Mouse (Mus musculus) lung, adult 18-20 months (tissue): Measurements from ENCODE around the gene Tagln2.

ENCODE experiments used
- DNase-seq, 2 experiments: peaks; one replicate each; pipeline ENCODE4 v3.0.0; 2022; ENCODE audit warnings: mixed read lengths in 2 of 2

The Tagln2 gene

DNA sequence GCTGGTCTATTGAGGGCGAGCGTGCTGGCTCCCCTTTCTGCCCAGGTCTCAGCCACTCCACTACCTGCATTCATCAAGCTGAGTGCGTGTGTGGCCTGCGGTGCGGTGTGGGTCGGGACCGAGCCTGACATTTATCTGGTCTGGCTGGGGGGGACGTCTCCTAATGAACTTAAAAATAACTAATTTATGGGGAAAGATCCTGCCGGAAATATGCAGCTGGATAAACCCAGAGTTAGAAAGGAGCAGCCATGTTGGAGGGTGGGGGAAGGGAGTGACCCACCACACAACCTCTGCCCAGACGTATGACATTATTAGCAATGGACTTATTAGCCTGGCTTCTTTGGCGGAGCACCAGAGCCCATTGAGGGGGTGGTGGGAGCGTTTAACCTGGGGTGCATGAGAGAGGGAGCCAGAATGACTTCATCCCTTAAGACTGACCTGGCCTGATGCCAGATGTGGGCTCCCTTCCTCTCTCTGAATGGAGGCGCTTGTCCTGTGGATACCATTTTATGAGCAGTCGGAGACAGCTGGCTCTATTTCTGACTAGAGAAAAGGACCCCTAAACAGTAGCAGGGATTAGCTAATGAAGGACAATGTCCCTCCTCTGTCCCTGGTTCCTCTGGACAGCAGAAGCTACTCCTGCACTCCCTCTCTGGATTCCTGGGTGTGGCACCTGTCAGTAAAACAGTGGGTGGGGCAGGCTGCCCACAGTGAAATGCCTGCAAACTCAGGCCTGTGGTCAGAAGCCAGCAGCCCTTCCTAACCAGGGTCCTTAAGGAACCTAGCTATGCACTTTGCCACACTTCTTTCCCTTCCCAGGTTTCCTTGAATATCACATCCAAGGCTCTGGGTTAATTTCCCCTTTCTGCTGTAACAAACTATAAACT is 3.5 kb downstream of the Tagln2 start:
- peak; percentile 71 to 78 for DNase-seq

DNA sequence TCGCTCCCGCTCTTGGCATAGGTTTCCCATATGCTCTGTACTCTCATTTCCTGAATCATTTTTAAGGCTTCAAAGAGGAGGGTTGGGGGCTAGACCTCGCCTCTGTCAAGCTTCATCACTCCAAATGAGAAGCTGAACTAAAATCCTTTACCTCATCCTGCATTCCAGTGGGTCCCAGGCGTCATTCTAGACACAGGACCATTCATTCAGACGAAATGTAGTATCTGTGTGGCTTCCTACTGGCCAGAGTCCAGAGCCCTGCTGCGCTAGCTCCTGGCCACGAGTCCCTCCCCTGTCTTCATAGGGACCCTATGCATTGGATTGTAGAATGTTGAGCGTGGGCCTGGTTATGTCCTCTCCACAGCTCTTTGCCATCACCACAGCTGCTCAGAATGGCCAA is 4.9 kb downstream of the Tagln2 start:
- DNase-seq, result no peak

DNA sequence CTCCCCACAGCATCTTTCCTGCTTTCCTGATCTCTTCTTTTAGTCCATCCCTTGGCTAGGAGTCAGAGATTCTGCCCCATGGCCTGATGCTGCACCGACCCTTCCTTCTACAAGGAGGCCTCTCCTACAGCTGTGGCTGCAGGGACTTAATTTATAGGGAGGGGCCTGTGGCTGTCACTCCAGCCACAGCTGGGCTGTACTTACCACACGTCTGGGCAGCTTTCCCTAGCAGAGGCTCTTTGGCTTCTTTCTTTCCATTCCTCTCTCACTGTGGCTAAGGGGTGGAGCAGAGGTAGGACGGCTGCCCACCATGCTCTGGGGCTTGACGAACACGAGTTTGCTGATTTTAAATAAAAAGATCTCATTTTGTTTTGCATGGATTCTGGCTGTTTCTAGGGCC is 7.2 kb downstream of the Tagln2 start:
- peak in 1 of 2 experiments; percentile 40 for DNase-seq

DNA sequence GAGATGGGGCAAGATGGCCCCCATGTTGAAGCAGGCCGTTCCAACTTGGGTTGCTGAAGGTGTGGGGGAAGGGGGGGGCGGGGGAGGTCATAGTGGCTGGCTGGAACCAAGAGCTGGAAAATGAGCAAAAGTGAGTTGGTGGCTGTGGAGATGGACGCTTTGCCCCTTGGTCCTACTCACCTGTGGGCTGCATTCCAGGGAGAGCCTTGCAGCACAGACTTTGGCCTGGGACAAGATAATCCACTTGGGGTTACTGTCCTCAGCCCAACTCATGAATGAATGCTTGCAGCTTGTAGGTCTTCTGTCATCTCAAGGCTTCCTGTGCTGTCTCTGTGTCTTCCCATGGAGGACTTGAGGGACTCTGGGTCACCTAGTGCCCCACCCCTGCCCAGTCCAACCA is 7.9 kb downstream of the Tagln2 start:
- no peak for DNase-seq

DNA sequence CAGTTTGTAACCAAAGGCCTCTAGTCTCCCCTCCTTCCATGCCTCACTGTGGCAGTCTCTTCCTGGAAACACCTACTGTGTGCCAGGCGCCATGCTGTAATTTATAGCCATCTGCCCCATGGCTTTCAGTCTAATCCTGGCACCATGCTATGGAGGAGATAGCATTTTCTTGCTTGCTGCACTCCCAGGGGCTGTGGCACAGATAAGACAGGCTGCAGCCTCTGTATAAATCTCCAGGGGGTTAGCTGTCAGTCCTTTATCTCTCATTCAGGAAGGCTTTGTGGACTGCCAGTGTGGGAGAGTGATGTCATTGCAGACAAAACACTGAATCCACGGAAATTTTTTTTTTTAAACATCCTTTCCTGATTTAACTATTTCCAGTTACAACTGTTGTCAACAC is 8.3 kb downstream of the Tagln2 start:
- no peak for DNase-seq

DNA sequence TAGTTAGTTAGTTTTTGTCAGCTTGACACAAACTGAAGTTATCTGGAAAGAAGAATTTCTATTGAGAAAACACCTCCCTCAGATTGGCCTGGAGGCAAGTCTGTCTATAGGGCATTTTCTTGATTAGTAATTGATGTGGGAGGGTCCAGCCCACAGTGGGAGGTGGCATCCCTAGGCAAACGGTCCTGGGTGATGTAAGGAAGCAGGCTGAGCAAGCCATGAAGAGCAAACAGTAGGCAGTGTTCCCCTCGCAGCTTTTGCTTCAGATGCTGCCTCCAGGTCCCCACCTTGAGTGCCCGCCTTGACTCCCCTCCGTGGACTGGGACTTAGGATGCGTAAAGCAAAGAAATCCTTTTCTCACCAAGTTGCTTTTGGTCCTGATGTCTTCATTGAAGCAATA is 9.4 kb downstream of the Tagln2 start:
- DNase-seq, result no peak

DNA sequence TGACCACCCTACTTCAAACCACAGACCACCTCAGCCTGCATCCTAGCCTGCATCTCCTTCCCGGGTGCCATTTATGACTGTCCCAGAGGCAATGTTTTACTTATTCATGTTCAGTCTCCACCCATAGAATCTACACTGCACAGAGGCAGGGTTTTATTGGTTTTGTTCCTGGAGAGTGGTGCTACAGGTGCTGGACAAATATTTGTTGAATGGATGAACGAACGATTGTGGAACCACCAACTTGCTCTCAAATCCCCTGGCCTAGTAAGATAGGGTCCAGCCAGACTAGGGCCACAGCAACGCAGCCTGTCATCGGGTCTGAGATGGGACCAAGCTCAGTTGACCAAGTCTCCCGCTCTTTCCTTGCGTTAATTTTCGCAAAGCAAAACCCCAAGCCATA is 10.1 kb downstream of the Tagln2 start:
- peak in 1 of 2 experiments; percentile 69 for DNase-seq

DNA sequence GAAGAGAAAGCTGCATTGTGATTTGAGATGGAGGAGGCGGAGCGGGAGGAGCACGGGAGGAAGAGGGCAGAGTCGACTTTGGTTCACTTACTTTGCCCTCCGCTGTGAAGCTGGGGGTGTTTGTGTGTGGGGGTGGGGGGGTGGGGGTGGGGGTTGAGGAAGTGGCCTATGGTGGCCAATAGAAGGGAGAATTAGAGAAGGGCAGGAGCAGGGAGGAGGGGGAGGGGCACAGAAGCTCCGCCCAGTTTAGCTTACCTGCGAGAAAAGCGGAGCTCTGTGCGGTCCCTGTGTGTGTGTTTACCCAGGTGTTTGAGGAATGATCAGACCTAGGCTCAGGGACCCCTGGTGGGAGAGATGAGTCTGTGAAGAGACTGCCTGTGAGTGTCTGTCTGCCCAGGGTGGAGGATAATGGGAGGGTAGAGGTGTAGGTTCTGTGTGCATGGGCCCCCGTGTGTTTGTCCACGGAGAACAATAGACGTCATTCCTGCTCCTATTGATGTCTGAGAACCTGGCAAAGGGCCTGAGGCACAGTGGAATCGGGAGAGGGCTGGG is 10.7 kb downstream of the Tagln2 start:
- peak; percentile 73 to 78 for DNase-seq

DNA sequence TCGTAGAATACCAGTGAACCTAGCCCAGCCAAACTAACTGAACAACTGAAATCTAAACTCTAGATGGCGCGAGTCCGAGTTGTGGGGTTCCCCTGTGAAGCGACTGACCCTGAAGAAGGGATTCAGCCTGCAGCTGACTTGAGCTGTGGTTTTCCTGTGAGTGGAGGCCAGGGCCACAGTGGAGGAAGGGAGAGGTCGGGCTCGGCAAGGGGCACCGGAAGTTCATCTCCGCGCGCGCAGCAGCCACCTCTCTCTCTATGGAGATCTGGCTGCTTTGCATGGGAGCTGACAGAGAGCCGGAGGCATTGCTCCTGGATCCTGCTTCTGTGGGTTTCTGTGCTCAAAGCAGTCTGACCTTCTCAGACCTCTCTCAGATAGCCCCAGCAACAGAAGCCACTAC is 13.1 kb downstream of the Tagln2 start:
- DNase-seq, result peak; percentile 85 to 86

DNA sequence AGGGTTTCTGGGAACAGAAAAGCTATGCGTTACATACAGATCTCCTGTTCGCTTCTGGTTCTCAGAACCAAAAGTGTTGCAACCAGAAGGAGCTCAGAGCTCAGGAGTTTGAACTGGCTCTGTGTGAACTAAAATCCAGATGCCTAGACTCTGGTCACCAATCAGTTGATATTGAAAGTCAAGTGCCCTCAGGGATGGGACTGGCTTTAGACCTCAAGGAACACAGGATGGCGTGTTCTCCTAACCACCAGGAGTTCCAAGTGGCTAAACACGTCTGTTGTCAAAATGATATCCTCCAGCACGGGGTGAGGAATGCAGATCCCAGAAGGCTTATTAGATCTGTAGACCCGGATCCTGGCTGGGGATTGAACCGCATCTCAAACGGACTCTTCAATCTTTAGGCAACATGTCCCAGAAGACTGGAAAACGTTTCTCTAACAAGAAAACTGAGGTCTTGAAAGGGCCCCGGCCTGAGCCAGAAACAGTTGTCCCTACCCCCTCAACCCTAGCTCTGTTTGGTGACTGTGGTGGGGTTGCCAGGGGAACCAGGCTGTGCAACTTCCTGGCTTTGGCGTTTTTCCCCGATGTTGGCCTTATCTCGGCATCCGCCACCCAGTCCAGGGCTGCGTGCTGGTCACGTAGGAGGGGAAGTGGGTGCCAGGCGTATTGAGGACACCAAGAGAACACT is 13.8 kb downstream of the Tagln2 start:
- DNase-seq, result peak; percentile 90 to 93

DNA sequence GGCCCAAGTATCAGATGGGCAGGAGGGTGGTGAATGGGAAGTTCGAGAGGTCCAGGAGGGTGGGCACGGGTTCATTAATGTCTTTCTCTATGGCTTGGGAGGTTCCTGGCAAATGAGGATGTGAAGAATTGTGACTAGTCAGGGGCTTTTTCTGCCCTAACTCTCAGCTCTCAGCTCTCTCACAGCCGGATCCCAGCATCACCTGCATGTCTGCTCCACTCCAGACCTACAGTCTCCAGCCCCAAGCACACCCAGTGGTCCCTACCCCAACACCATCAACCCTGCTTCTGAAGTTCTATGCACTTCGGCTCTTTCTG is 14.3 kb downstream of the Tagln2 start:
- no peak for DNase-seq

DNA sequence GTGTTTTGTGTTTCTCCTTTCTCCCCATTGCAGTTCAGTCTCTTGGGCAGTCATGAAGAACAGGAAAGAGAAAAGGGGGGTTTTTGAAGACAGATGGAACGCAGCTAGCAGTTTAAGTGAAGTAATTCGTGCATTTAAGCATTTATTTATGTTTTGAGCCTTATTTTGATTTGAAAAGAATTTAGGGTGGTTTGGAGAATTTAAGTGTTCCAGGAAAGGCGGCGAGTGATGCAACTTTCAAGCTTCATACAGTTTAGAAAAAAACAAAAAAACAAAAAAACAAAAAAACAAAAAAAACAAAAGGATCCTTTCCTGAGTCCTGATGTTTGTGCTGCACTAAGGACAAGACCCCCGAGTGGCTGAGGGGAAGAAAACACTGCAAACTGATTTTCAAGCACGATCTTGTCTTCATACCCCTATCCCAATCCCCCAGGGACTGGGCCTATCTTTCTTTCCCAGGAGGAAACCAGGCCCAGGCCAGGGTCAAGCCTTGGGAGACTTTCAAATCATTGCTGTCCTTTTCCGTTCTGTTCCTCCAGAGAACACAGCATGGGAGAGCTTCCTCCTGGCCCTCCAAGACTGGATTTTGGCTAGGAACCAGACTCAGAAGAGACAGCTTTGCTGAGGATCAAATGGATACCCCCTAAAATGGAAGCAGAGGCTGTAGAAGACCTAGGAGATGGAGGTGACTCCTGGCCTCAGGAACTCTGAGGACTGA is 14.9 kb downstream of the Tagln2 start:
- DNase-seq, result no peak

DNA sequence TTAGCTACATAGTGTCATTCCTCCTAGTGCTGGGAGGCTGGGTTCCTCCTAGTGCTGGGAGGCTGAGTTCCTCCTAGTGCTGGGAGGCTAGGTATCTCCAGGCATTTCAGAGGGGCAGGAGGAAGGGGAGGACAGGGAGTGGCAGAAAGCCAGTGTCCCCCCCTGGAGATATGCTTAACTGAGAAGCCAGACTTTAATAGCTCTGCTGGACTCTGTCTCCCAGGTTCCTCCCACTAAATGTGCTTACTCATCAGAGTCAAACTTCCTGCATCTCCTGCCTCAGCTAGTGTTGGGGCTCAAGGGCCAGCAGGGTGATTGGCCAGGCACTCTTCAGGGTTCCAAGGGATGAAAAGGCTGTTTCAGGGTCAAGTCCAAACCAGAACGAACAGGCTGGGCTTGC is 15.5 kb downstream of the Tagln2 start:
- DNase-seq, result no peak

DNA sequence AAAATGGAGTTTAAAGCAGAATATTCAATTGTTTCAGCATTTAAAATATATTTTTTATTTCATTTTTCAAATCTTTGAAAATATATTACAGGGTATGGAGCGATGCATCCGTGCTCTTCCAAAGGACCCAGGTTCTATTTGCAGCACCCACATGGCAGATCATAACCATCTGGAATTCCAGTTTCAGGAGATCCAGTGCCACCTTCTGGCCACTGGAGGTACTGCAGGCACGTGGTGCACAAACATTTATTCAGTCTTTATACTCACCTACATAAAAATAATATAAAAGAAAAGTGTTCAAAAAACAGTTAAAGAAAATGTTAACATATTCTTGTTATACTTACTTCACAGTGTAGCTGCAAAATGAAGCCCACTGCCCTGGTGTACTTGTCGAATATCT is 18.2 kb downstream of the Tagln2 start:
- no peak for DNase-seq

DNA sequence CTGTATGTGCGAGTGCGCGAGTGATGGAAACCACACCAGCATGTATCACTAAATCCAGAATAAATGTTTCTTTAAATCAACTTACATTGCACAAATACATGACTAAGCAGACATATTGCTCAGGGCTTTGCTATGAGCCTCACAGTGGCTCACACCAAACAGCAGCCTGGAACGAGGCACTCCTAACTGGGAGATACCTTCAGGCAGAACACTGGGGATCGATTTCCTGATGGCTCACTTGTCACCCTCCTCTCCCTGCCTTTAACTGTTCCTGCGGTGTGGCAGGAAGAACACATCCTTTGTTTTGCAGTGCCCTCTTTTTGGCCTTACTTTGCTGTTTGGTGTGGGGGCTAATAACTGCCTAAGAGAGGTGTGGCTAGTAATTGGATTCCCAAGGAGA is 19.8 kb downstream of the Tagln2 start:
- no peak for DNase-seq

DNA sequence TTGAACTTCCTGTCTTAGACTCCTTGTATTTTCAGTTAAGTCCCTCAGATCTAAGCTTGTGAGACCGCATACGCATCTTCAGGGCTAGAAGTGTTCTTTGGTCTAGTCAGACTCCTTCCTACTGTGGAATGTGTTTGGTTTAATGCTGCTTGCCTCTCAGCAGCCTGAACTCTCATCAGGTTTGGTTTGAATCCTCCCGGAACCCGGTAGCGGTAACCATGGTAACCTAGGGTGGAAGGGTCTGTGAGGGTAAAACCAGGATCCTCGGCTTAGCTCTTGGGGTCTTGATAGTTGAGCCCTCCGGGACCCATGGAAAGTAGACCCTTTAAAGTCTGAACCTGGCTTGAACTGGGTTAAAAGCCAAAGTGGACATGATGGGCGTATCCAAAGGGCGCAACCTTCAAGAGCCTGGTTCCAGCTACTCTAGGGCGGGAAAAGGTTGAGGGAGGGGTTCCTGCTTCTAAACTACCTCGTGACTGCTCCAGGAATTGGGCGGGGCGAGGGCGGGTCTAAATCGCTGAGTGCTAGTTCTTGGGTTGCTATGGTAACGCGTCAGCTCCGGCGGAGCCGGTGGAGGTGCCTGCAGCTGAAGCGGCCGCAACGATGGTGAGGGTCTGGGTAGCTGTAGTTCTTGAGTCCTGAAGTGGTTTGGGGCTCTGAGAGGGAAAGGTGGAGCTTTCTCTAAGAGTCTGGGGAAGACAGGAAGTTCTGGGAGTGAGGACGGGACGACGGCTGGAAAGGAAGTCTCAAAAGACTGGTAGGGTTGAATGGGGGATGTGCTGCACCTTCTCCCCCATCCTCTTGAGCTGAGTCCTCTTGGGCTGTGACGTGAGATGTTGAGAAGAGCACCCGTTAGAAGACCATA is 21.0 kb downstream of the Tagln2 start, which contains the start of gene Cfap45:
Cfap45 (plus strand) TSS at position 226 of the 865 bp plus-strand sequence.
- DNase-seq, result peak; percentile 91 to 96

DNA sequence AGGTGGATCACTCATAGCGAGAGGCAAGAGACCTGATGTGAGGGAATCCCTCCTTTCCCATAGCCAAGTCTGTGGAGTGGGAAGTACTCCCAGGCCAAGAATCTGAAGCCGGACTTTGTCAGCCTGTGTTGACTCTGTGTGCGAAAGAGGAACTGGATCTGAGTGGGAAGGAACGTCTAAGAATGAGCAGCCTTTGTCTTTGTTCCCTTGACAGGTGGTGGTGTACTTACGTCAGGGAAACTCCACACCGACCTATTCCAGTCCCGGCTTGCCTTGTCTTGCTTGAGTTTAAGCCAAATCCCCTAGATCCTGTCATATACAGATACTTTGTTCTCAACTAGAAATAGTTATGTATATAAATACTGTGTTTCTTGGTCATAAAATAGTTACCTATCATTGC is 22.7 kb downstream of the Tagln2 start:
- DNase-seq, result peak in 1 of 2 experiments; percentile 48

DNA sequence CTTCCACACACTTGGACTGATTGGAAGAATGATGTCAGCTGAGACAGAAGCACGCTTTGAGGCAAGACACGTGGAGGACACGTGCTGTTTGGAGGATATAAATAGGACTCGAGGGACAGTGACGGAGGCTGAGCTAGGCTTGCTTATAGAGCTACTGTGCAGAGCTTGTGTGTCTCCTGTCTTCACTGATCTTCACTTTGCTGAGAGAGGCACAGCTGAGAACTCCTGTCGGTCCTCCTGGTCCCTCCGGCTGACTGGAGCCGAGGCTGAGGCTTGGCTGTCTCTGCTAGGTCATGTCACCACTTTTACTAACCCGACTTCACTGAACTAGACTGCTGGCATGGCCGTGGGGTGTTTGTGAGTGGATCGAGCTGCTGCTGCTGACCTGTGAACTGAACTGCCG is 23.9 kb downstream of the Tagln2 start:
- peak; percentile 73 to 75 for DNase-seq

DNA sequence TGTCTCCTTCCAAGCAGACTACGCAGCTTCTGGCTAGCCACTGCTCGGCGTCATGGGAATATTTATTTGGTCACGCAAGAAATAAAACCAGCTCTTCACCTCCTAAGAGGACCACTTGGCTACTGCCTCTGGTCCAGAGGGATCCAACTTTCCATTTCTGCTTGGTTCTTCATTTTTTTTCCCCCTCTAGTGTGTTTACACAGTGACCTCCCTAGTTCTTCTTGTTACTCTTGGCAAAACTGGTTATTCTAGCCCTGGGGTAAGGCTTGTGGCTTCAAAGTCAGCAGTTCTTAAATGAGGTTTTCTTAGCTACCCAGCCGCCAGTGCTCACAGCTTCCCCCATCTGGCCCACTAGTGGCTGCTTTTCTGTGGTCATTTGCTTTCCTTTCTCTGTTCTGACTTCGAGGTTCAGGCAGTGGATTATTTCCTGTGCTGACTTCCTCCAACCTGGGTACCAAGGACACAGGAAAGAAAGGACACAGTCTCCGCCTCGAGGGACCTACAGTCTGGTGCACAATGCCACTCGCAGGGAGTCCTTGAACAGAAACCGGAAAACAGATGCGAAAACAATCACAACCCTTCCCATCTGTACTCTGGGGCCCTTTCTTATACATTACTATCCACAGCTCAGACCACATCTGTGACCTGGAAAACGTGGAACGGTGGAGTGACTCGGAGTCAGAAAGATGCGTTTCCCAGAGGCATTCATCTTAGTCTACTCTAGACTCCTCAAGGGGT is 25.3 kb downstream of the Tagln2 start:
- DNase-seq, result peak; percentile 70 to 80

DNA sequence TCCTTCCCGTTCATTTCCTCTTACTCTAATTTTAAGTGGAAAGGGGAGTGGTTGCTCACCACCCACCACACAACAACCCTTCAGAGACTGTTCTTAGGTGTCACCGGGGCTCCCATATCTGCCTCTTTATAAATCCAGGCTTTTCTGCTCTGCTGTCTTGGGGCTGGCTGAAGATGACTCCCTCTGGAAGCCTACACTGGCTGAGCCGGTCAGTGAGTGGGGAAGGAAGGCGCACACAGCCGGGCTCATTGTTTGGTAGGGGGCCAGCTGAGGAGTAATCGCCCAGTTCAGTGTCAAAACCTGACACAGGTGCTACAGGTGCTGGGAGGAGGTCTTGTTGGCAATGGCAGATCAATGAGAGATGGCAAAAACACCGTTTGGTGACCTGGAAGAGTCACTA is 26.1 kb downstream of the Tagln2 start:
- DNase-seq, result no peak

DNA sequence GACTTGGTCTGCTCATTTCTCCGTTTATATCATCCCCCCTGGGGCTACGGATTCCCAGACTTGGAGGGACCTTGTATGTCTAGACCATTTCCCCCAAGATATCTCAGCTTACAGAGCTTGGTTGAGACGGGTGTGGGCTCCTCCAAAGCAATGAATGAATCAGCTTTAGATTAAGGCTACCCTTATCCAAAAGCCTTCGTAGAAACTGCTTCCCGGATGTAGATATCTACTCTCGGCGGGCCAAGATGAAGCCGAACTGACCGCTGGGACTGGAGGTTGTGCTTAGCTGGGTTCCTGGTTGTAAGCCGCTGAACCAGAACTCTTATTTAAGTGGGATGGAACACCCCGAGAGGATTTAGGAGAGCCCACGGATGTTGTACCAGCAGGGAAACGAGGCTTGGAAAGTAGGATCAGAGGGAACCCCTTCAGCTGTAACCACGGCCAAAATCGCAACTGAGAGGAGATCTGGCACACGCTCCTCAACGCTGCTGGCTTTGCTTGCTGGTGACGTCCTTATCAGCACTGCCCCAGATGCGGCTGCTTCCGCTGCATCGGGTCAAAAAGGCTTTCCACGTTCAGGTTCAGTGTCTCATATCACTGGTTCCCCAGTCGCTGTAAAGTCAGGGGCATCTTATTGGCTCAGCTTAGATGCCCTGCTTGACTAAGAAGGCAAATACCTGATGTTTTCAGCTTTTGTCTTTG is 26.7 kb downstream of the Tagln2 start:
- peak; percentile 72 to 80 for DNase-seq
